Mouse (Mus musculus) embryonic facial prominence, embryonic 13.5 days (tissue): Measurements from ENCODE around the gene Tspear. TPM values are rescaled to one million over a fixed set of nuclear protein-coding genes. Genes with fewer than 3 reads are reported as not detected.
"Not testable (repeated sequence)": the region's sequence is repeated elsewhere in the genome, so short reads cannot be mapped to it uniquely, and the experiment has no call there.

Experiments
- ATAC-seq: fragments of 200-750 bp; cut with Nextera tagmentation; 2 replicates; pipeline ENCODE4 v1.8.0; 2017; ENCODE audit warnings: low read depth; ENCODE audit not compliant: insufficient number of reproducible peaks, insufficient read depth, low FRiP score, low TSS enrichment
- H3K27ac ChIP-seq: fragments of 300-500 bp; sonication (generic); 2 replicates; pipeline ENCODE4 v1.5.1; 2015; ENCODE audit warnings: moderate library complexity, mild to moderate bottlenecking, inconsistent platforms
- H3K27me3 ChIP-seq: fragments of 300-500 bp; sonication (generic); 2 replicates; pipeline ENCODE4 v1.6.1; 2015; ENCODE audit warnings: mild to moderate bottlenecking, inconsistent platforms
- H3K36me3 ChIP-seq: fragments of 300-500 bp; sonication (generic); 2 replicates; pipeline ENCODE4 v1.6.1; 2015; ENCODE audit warnings: mild to moderate bottlenecking, inconsistent platforms
- H3K4me1 ChIP-seq: fragments of 300-500 bp; sonication (generic); 2 replicates; pipeline ENCODE4 v1.6.1; 2015; ENCODE audit warnings: inconsistent platforms
- H3K4me2 ChIP-seq: fragments of 300-500 bp; sonication (generic); 2 replicates; pipeline ENCODE4 v1.6.1; 2015; ENCODE audit warnings: moderate library complexity, mild to moderate bottlenecking, inconsistent platforms
- H3K4me3 ChIP-seq: fragments of 300-500 bp; sonication (generic); 2 replicates; pipeline ENCODE4 v1.5.1; 2015; ENCODE audit warnings: mild to moderate bottlenecking, inconsistent platforms
- H3K9ac ChIP-seq: fragments of 300-500 bp; sonication (generic); 2 replicates; pipeline ENCODE4 v1.6.1; 2015; ENCODE audit warnings: mild to moderate bottlenecking, inconsistent platforms
- H3K9me3 ChIP-seq: fragments of 300-500 bp; sonication (generic); 2 replicates; pipeline ENCODE4 v1.6.1; 2016; ENCODE audit warnings: inconsistent platforms
- WGBS: fragments of 180-500 bp; shearing (Covaris S2); methylation state at CpG from one replicate; pipeline ENCODE4 v1.1.7; 2015; ENCODE audit warnings: mixed read lengths; 5-methylcytosine and 5-hydroxymethylcytosine counted together
- polyA plus RNA-seq: library from polyadenylated mRNA; unstranded; fragments of >200 nt; fragmentation: Nextera tagmentation; extraction: Ambion mirVana; gene quantifications from 2 replicates; pipeline ENCODE4 v1.2.1, GENCODE M21; 2015

Gene Tspear
- polyA plus RNA-seq, 1 experiment from 2014 or later, result 2.2 TPM

- no peak for ATAC-seq
- Histone ChIP-seq H3K4me3 (no peak overlapping the region), H3K36me3 (no peaks in the 10 kb centered on the region), H3K4me2 (no peak overlapping the region), H3K27ac (no peak overlapping the region), H3K9me3 (no peaks in the 10 kb centered on the region), H3K4me1 (no peaks in the 10 kb centered on the region), H3K9ac (no peak overlapping the region), H3K27me3 (no peaks in the 10 kb centered on the region)
- 13% methylated on average over 3 of the region's 3 CpGs for WGBS
Measured at GRCm38 (mm10) chr10:77797677-77798076, 111.3 kb downstream of the Tspear start.

- not testable (repeated sequence) for H3K4me1 ChIP-seq, H3K9ac ChIP-seq, H3K9me3 ChIP-seq, H3K4me3 ChIP-seq, H3K4me2 ChIP-seq, H3K36me3 ChIP-seq, H3K27ac ChIP-seq, ATAC-seq, H3K27me3 ChIP-seq
- WGBS, result 30% methylated on average over 3 of the region's 3 CpGs
Measured at GRCm38 (mm10) chr10:77798164-77798920, 112.0 kb downstream of the Tspear start.

- no peak within 1 kb of the TSS for H3K9ac ChIP-seq
- WGBS, result 56% methylated on average over 8 of the region's 8 CpGs
- no peak within 1 kb of the TSS for H3K4me2 ChIP-seq
- H3K36me3 ChIP-seq, result no peaks in the 10 kb centered on the region
- ATAC-seq, result no peak
- no peaks in the 10 kb centered on the region for H3K4me1 ChIP-seq
- H3K4me3 ChIP-seq, result no peak within 1 kb of the TSS
- H3K9me3 ChIP-seq, result no peaks in the 10 kb centered on the region
- H3K27ac ChIP-seq, result no peak within 1 kb of the TSS
- no peaks in the 10 kb centered on the region for H3K27me3 ChIP-seq
Measured at GRCm38 (mm10) chr10:77798921-77799508, 112.6 kb downstream of the Tspear start, which contains the start of gene Gm19668. Gm19668 (minus strand) TSS chr10:77799133.

GRCm38 (mm10) chr10:77804095-77804494, 117.7 kb downstream of the Tspear start:
- H3K36me3 ChIP-seq, result no peaks in the 10 kb centered on the region
- no peaks in the 10 kb centered on the region for H3K9me3 ChIP-seq
- no peaks in the 10 kb centered on the region for H3K27me3 ChIP-seq
- ATAC-seq, result no peak
- H3K27ac ChIP-seq, result no peak overlapping the region
- H3K4me2 ChIP-seq, result no peak overlapping the region
- H3K4me3 ChIP-seq, result no peak overlapping the region
- no peaks in the 10 kb centered on the region for H3K4me1 ChIP-seq
- no peak overlapping the region for H3K9ac ChIP-seq
- WGBS, result 84% methylated on average over 3 of the region's 3 CpGs

GRCm38 (mm10) chr10:77811743-77812142, 125.4 kb downstream of the Tspear start, which contains the start of gene Gm9507:
Gm9507 (minus strand) TSS chr10:77811843.
- Histone ChIP-seq H3K27ac (no peak within 1 kb of the TSS), H3K36me3 (no peaks in the 10 kb centered on the region), H3K9ac (no peak within 1 kb of the TSS), H3K4me2 (no peak within 1 kb of the TSS), H3K4me1 (no peaks in the 10 kb centered on the region), H3K9me3 (no peaks in the 10 kb centered on the region), H3K4me3 (no peak within 1 kb of the TSS), H3K27me3 (0 out of 2 replicates have a peak, but pooled peaks cover 3% of the 10 kb centered on the region)
- no peak for ATAC-seq
- WGBS, result 71% methylated on average over 5 of the region's 5 CpGs

- WGBS, result 49% methylated on average over 4 of the region's 4 CpGs
- no peak within 1 kb of the TSS for H3K4me3 ChIP-seq
- H3K27me3 ChIP-seq, result 0 out of 2 replicates have a peak, but pooled peaks cover 3% of the 10 kb centered on the region
- H3K9ac ChIP-seq, result no peak within 1 kb of the TSS
- H3K9me3 ChIP-seq, result no peaks in the 10 kb centered on the region
- H3K4me2 ChIP-seq, result no peak within 1 kb of the TSS
- H3K36me3 ChIP-seq, result no peaks in the 10 kb centered on the region
- no peak for ATAC-seq
- no peak within 1 kb of the TSS for H3K27ac ChIP-seq
- no peaks in the 10 kb centered on the region for H3K4me1 ChIP-seq
Measured at GRCm38 (mm10) chr10:77814382-77814781, 128.0 kb downstream of the Tspear start, which contains the start of gene Gm2696. Gm2696 (plus strand) TSS chr10:77814682.

GRCm38 (mm10) chr10:77815514-77815913, 129.1 kb downstream of the Tspear start:
- 26% methylated on average over 5 of the region's 5 CpGs for WGBS
- ATAC-seq, result no peak

GRCm38 (mm10) chr10:77818523-77818922, 132.2 kb downstream of the Tspear start:
- Histone ChIP-seq H3K4me3 (no peak overlapping the region), H3K9me3 (no peaks in the 10 kb centered on the region), H3K4me1 (no peaks in the 10 kb centered on the region), H3K27ac (no peak overlapping the region), H3K27me3 (0 out of 2 replicates have a peak, but pooled peaks cover 3% of the 10 kb centered on the region), H3K4me2 (no peak overlapping the region), H3K36me3 (no peaks in the 10 kb centered on the region), H3K9ac (no peak overlapping the region)
- 93% methylated on average over 4 of the region's 4 CpGs for WGBS
- ATAC-seq, result peak; percentile 63

More at GRCm38 (mm10) chr10:77815514-77815913, 129.1 kb downstream of the Tspear start:
- no peak overlapping the region for H3K4me2 ChIP-seq
- no peak overlapping the region for H3K27ac ChIP-seq
- H3K4me3 ChIP-seq, result no peak overlapping the region
- no peaks in the 10 kb centered on the region for H3K36me3 ChIP-seq
- H3K9ac ChIP-seq, result no peak overlapping the region
- H3K4me1 ChIP-seq, result no peaks in the 10 kb centered on the region
- 0 out of 2 replicates have a peak, but pooled peaks cover 3% of the 10 kb centered on the region for H3K27me3 ChIP-seq
- H3K9me3 ChIP-seq, result no peaks in the 10 kb centered on the region

- Histone ChIP-seq H3K4me1 (no peaks in the 10 kb centered on the region), H3K9me3 (no peaks in the 10 kb centered on the region), H3K27me3 (no peaks in the 10 kb centered on the region), H3K9ac (no peak overlapping the region), H3K4me3 (no peak overlapping the region), H3K27ac (no peak overlapping the region), H3K36me3 (no peaks in the 10 kb centered on the region), H3K4me2 (no peak overlapping the region)
- 29% methylated on average over 4 of the region's 4 CpGs for WGBS
- no peak for ATAC-seq
Measured at GRCm38 (mm10) chr10:77819203-77819602, 132.8 kb downstream of the Tspear start.

- WGBS, result 71% methylated on average over 6 of the region's 6 CpGs
- H3K4me3 ChIP-seq, result no peak within 1 kb of the TSS
- H3K9ac ChIP-seq, result no peak within 1 kb of the TSS
- no peak for ATAC-seq
- H3K9me3 ChIP-seq, result no peaks in the 10 kb centered on the region
- H3K36me3 ChIP-seq, result no peaks in the 10 kb centered on the region
- H3K4me1 ChIP-seq, result no peaks in the 10 kb centered on the region
- no peak within 1 kb of the TSS for H3K4me2 ChIP-seq
- H3K27ac ChIP-seq, result no peak within 1 kb of the TSS
- H3K27me3 ChIP-seq, result no peaks in the 10 kb centered on the region
Measured at GRCm38 (mm10) chr10:77826951-77827350, 140.6 kb downstream of the Tspear start, which contains the start of gene Krtap10-4. Krtap10-4 (minus strand) TSS chr10:77827095.

- Histone ChIP-seq H3K9me3 (no peaks in the 10 kb centered on the region), H3K36me3 (no peaks in the 10 kb centered on the region), H3K27me3 (no peaks in the 10 kb centered on the region), H3K4me3 (no peak within 1 kb of the TSS), H3K4me1 (no peaks in the 10 kb centered on the region), H3K4me2 (no peak within 1 kb of the TSS), H3K27ac (no peak within 1 kb of the TSS), H3K9ac (no peak within 1 kb of the TSS)
- ATAC-seq, result no peak
- WGBS, result 68% methylated on average over 9 of the region's 9 CpGs
Measured at GRCm38 (mm10) chr10:77835647-77836046, 149.3 kb downstream of the Tspear start, which contains the start of gene Krtap10-10. Krtap10-10 (plus strand) TSS chr10:77835947.

- no peak overlapping the region for H3K9ac ChIP-seq
- H3K4me3 ChIP-seq, result no peak overlapping the region
- H3K36me3 ChIP-seq, result no peaks in the 10 kb centered on the region
- no peaks in the 10 kb centered on the region for H3K27me3 ChIP-seq
- ATAC-seq, result no peak
- peaks cover 9% of the 10 kb centered on the region; the same call in 1 of the 2 replicates for H3K9me3 ChIP-seq
- H3K4me2 ChIP-seq, result no peak overlapping the region
- WGBS, result 74% methylated on average over 6 of the region's 6 CpGs
- no peaks in the 10 kb centered on the region for H3K4me1 ChIP-seq
- no peak overlapping the region for H3K27ac ChIP-seq
Measured at GRCm38 (mm10) chr10:77839006-77839405, 152.6 kb downstream of the Tspear start.
